Mouse (Mus musculus): ENCODE data around the gene 4930444G20Rik. TPM values are rescaled to one million over a fixed set of nuclear protein-coding genes. Genes with fewer than 3 reads are reported as not detected.

4930444G20Rik gene
- polyA plus RNA-seq, 1 experiment from 2014 or later: not detected

- ATAC-seq: no peak
- ChIA-PET CTCF (no interaction called here), POLR2A (no interaction called here)
- DNase-seq (ENCODE audit: low read depth, low spot score): no peak
- no peaks in the 10 kb centered on the region for H3K27me3 ChIP-seq
- in situ Hi-C loops (cut with MboI; ENCODE audit: low pct_unique_long_range_greater_than_20kb): loop anchor here (25.0 kb wide), 2 partner anchors 856 to 1031 kb away; partner anchors contain the start of gene Myb
- TF ChIP-seq CTCF (IDR thresholded peaks at IDR 0.05): peak; percentile 64
These were observed 49.3 kb downstream of the 4930444G20Rik start for GRCm38 (mm10) chr10:22018618-22019017.

- peaks cover 3% of the 10 kb centered on the region for H3K27me3 ChIP-seq
- DNase-seq (ENCODE audit: low read depth, low spot score) (no peak), ATAC-seq (no peak)
- in situ Hi-C loops (cut with MboI; ENCODE audit: low pct_unique_long_range_greater_than_20kb): loop anchor here (25.0 kb wide), 2 partner anchors 855 to 1030 kb away; partner anchors contain the start of gene Myb
- no peak for TF ChIP-seq CTCF (IDR thresholded peaks at IDR 0.05)
- POLR2A ChIA-PET: no interaction called here
- CTCF ChIA-PET: no interaction called here
These were observed 50.3 kb downstream of the 4930444G20Rik start for GRCm38 (mm10) chr10:22017469-22018159.

Other genes with a start within 250 kb of the 4930444G20Rik start
- 123 TPM for gene Sgk1, start 185.9 kb downstream of the 4930444G20Rik start, polyA plus RNA-seq (2021)
- 9.3 TPM for gene E030030I06Rik, start 81.2 kb upstream of the 4930444G20Rik start, polyA plus RNA-seq (2021)
- gene Raet1e, start 90.5 kb upstream of the 4930444G20Rik start, polyA plus RNA-seq (2021): 2.1 TPM
- gene H60b, start 90.5 kb upstream of the 4930444G20Rik start, polyA plus RNA-seq (2021): 9.9 TPM